Mouse (Mus musculus) forebrain, embryonic 13.5 days (tissue): ENCODE data around the gene Ammecr1. TPM values are rescaled to one million over a fixed set of nuclear protein-coding genes. Genes with fewer than 3 reads are reported as not detected.

Experiments
- ATAC-seq: fragments of 200-750 bp; cut with Nextera tagmentation; 2 replicates; pipeline ENCODE4 v1.8.0; 2017
- H3K27ac ChIP-seq: fragments of 300-500 bp; sonication (generic); 2 replicates; pipeline ENCODE4 v1.5.1; 2015; ENCODE audit warnings: inconsistent platforms, mild to moderate bottlenecking, moderate library complexity
- H3K27me3 ChIP-seq: fragments of 300-500 bp; sonication (generic); 2 replicates; pipeline ENCODE4 v1.6.1; 2015; ENCODE audit warnings: mild to moderate bottlenecking, inconsistent platforms
- H3K36me3 ChIP-seq: fragments of 300-500 bp; sonication (generic); 2 replicates; pipeline ENCODE4 v1.6.1; 2015; ENCODE audit warnings: mild to moderate bottlenecking, inconsistent platforms; ENCODE audit not compliant: poor library complexity, severe bottlenecking
- H3K4me1 ChIP-seq: fragments of 300-500 bp; sonication (generic); 2 replicates; pipeline ENCODE4 v1.6.1; 2015; ENCODE audit warnings: inconsistent platforms
- H3K4me2 ChIP-seq: fragments of 300-500 bp; sonication (generic); 2 replicates; pipeline ENCODE4 v1.6.1; 2015; ENCODE audit warnings: inconsistent platforms, mild to moderate bottlenecking, moderate library complexity
- H3K4me3 ChIP-seq: fragments of 300-500 bp; sonication (generic); 2 replicates; pipeline ENCODE4 v1.5.1; 2015; ENCODE audit warnings: mild to moderate bottlenecking, inconsistent platforms
- H3K9ac ChIP-seq: fragments of 300-500 bp; sonication (generic); 2 replicates; pipeline ENCODE4 v1.6.1; 2015; ENCODE audit warnings: mild to moderate bottlenecking, inconsistent platforms
- H3K9me3 ChIP-seq: fragments of 300-500 bp; sonication (generic); replicated peaks from 2 replicates; pipeline ENCODE4 v1.6.1; 2016; ENCODE audit warnings: inconsistent platforms
- WGBS: fragments of 180-500 bp; shearing (Covaris S2); methylation state at CpG from one replicate; pipeline ENCODE4 v1.1.7; 2015; 5-methylcytosine and 5-hydroxymethylcytosine counted together
- polyA plus RNA-seq: library from polyadenylated mRNA; unstranded; fragments of >200 nt; fragmentation: Nextera tagmentation; extraction: Ambion mirVana; gene quantifications from 2 replicates; pipeline ENCODE4 v1.2.1, GENCODE M21; 2015

The Ammecr1 gene
- polyA plus RNA-seq, 1 experiment from 2014 or later = 8.1 TPM

GRCm38 (mm10) chrX:142838841-142839240 is 127.7 kb downstream of the Ammecr1 start:
- WGBS = 81% methylated on average over 2 of the region's 2 CpGs
- H3K4me1 ChIP-seq = no peaks in the 10 kb centered on the region
- no peaks in the 10 kb centered on the region for H3K36me3 ChIP-seq
- ATAC-seq = no peak
- H3K27ac ChIP-seq = no peak overlapping the region
- no peak overlapping the region for H3K4me2 ChIP-seq
- no peaks in the 10 kb centered on the region for H3K27me3 ChIP-seq
- no peak overlapping the region for H3K4me3 ChIP-seq
- H3K9me3 ChIP-seq = no peaks in the 10 kb centered on the region
- no peak overlapping the region for H3K9ac ChIP-seq

DNA sequence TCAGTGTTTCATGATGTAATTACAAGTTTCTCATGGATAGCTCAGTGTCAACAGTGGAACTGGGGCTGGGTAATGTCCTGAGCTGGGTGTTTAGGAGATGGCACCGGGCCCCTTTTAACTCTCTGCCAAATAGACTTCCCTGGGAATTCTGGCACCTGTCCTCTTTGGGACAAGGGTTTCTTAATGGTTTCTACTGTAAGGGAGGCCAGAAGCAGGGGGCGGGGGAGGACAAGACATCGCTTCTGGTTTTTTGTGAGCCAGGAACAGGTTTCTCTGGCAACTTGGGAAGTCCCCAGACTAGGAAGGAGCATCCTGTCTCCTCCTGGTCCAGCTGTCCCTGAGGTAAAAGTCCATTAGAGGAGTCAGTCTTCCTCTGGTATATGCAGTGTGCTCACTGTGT is 129.2 kb downstream of the Ammecr1 start:
- Histone ChIP-seq H3K4me2 (no peak overlapping the region), H3K4me1 (no peaks in the 10 kb centered on the region), H3K27ac (no peak overlapping the region), H3K27me3 (no peaks in the 10 kb centered on the region), H3K9me3 (no peaks in the 10 kb centered on the region), H3K4me3 (no peak overlapping the region), H3K36me3 (no peaks in the 10 kb centered on the region), H3K9ac (no peak overlapping the region)
- no peak for ATAC-seq
- 91% methylated on average over 3 of the region's 3 CpGs for WGBS

GRCm38 (mm10) chrX:142836399-142836798 is 130.1 kb downstream of the Ammecr1 start:
- H3K4me3 ChIP-seq = no peak overlapping the region
- no peaks in the 10 kb centered on the region for H3K4me1 ChIP-seq
- no peaks in the 10 kb centered on the region for H3K9me3 ChIP-seq
- H3K4me2 ChIP-seq = no peak overlapping the region
- H3K27me3 ChIP-seq = no peaks in the 10 kb centered on the region
- H3K27ac ChIP-seq = no peak overlapping the region
- no peak overlapping the region for H3K9ac ChIP-seq
- WGBS = 89% methylated on average over 7 of the region's 7 CpGs
- no peak for ATAC-seq
- no peaks in the 10 kb centered on the region for H3K36me3 ChIP-seq

DNA sequence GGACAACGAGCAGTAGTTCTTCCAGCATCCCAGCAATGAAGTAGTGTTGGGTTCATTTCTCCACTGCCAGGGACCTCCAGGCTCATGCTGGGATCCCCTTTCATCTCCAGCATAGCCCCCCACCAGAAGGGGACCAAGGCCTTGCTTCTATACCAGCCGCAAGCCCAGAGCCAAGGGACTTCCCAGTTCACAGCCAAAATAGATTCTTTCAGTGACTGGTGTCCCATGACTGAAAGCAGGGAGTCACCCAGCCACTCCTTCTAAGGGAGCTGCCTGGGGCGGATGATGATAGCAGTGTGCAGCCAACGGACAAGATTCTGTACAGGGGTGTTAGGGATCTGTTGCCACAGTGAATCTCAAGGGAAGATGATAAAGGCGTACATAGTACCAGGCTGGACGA is 131.7 kb downstream of the Ammecr1 start:
- no peak overlapping the region for H3K27ac ChIP-seq
- no peaks in the 10 kb centered on the region for H3K36me3 ChIP-seq
- no peak overlapping the region for H3K4me3 ChIP-seq
- H3K4me2 ChIP-seq = no peak overlapping the region
- no peaks in the 10 kb centered on the region for H3K27me3 ChIP-seq
- 93% methylated on average over 6 of the region's 6 CpGs for WGBS
- H3K9me3 ChIP-seq = no peaks in the 10 kb centered on the region
- no peaks in the 10 kb centered on the region for H3K4me1 ChIP-seq
- no peak overlapping the region for H3K9ac ChIP-seq
- no peak for ATAC-seq

DNA sequence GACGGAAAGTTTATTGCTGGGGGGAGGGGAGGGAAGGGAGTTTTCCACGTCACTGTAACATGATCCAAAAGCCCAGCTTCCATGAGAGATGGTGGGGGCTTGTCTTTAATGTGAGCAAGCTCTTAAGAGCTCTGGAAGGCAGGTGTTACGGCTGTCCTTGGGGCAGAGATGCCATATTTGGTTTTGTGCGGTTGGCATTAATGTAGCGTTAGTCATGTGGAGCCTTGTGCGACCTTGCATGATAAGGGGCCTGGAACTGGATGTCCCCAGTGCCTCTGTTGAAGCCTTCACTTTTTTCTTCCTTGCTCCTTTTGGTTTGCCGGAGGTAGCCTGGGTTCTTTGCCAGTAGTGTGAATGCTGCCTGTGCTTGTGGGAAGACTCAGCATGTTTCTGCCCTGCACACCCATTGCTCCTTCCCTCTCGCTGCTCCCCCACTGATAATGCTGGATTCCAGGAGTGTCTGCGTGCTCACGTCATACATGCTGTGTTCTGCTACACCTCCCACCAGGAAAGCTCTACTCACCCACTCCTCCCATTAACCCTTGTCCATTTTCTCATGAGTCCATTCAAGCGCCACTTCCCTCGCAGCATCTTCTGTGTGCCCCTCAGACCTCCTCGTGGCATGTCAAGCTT is 133.2 kb downstream of the Ammecr1 start:
- Histone ChIP-seq H3K9ac (no peak overlapping the region), H3K4me1 (no peaks in the 10 kb centered on the region), H3K27ac (no peak overlapping the region), H3K27me3 (no peaks in the 10 kb centered on the region), H3K4me2 (no peak overlapping the region), H3K9me3 (no peaks in the 10 kb centered on the region), H3K36me3 (no peaks in the 10 kb centered on the region), H3K4me3 (no peak overlapping the region)
- 77% methylated on average over 13 of the region's 13 CpGs for WGBS
- no peak for ATAC-seq

DNA sequence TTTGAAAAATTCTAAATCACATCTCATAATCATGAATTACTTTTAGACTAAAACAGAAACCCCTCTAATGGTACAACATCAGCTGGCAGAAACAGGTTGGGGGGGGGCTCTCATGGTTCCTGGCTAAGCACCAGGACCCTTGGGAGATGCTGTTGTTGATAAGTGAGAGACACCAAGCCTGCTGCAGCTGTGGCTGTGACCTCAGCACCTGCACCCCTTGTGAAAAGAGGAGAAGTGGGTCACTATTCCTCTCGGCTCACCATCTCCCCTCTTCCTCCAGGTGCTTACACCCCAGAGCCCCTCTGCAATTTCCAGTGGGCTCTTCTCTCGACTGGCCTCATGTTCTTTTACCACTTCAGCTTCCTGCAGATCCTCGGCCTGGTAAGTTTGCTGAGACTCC is 134.3 kb downstream of the Ammecr1 start:
- H3K4me3 ChIP-seq = no peak overlapping the region
- 78% methylated on average over 3 of the region's 3 CpGs for whole genome bisulfite sequencing

GRCm38 (mm10) chrX:142830572-142830971 is 136.0 kb downstream of the Ammecr1 start:
- ATAC-seq = no peak
- Histone ChIP-seq H3K4me2 (no peak overlapping the region), H3K4me1 (no peaks in the 10 kb centered on the region), H3K27me3 (no peaks in the 10 kb centered on the region), H3K36me3 (no peaks in the 10 kb centered on the region), H3K9ac (no peak overlapping the region), H3K9me3 (no peaks in the 10 kb centered on the region), H3K4me3 (no peak overlapping the region), H3K27ac (no peak overlapping the region)
- 90% methylated on average over 6 of the region's 6 CpGs for WGBS

More for the DNA sequence above, 134.3 kb downstream of the Ammecr1 start:
- no peak for ATAC-seq
- H3K9ac ChIP-seq = no peak overlapping the region
- H3K4me2 ChIP-seq = no peak overlapping the region
- no peaks in the 10 kb centered on the region for H3K4me1 ChIP-seq
- no peak overlapping the region for H3K27ac ChIP-seq
- no peaks in the 10 kb centered on the region for H3K36me3 ChIP-seq
- H3K27me3 ChIP-seq = no peaks in the 10 kb centered on the region
- H3K9me3 ChIP-seq = no peaks in the 10 kb centered on the region

DNA sequence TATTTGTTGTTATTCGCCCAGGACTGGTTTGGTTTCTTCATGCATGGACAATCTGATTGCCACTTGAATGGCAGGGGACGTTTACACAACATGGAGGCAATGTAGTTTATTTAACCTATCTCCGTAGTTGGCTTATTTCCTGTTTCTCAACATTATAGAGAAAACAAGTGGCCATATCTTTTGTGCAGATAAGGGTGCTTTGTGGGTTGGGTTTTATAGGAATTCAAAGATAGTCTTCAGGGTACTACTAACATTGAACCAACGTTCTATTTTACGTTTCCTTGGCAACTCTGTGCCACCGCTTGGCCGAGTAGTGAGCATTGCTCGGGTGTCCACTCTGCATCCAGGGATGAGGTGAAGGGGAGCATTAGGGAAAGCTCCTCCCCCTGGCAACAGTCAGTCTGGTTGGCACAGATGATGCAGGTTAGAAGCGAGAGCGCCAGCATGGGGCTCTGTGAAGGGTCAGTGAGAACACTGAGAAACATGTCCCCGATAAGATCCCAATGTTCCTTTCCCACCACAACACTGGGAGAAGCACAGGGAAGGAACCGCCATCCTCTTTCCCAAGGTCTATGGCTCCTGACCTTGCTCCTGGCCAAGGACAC is 136.6 kb downstream of the Ammecr1 start:
- no peak for ATAC-seq
- Histone ChIP-seq H3K4me1 (no peaks in the 10 kb centered on the region), H3K36me3 (no peaks in the 10 kb centered on the region), H3K27ac (no peak overlapping the region), H3K9me3 (no peaks in the 10 kb centered on the region), H3K4me2 (no peak overlapping the region), H3K9ac (no peak overlapping the region), H3K27me3 (no peaks in the 10 kb centered on the region), H3K4me3 (no peak overlapping the region)
- 87% methylated on average over 11 of the region's 12 CpGs for WGBS

DNA sequence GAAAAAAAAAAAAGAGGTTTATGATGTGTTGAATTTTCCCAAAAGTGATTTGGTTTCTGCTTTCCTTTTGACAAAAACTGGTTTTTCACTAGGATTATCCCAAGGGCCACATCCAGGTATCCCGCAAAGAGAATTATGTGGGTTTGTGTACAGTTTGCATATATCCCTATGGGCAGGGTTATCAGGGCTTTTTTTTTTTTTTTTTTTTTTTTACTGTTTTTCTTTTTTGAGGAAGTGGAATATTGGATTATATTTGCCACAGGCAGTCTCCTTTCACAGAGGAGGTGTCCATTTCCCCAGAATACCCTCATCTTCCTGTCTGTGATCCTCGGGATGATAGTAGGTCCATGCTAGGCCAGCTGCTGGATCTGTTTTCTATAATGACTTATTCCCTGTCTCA is 137.3 kb downstream of the Ammecr1 start:
- Histone ChIP-seq H3K9me3 (no peaks in the 10 kb centered on the region), H3K4me1 (no peaks in the 10 kb centered on the region), H3K36me3 (no peaks in the 10 kb centered on the region), H3K27ac (no peak overlapping the region), H3K27me3 (no peaks in the 10 kb centered on the region), H3K9ac (no peak overlapping the region), H3K4me3 (no peak overlapping the region), H3K4me2 (no peak overlapping the region)
- WGBS = 88% methylated on average over 2 of the region's 2 CpGs
- ATAC-seq = no peak

DNA sequence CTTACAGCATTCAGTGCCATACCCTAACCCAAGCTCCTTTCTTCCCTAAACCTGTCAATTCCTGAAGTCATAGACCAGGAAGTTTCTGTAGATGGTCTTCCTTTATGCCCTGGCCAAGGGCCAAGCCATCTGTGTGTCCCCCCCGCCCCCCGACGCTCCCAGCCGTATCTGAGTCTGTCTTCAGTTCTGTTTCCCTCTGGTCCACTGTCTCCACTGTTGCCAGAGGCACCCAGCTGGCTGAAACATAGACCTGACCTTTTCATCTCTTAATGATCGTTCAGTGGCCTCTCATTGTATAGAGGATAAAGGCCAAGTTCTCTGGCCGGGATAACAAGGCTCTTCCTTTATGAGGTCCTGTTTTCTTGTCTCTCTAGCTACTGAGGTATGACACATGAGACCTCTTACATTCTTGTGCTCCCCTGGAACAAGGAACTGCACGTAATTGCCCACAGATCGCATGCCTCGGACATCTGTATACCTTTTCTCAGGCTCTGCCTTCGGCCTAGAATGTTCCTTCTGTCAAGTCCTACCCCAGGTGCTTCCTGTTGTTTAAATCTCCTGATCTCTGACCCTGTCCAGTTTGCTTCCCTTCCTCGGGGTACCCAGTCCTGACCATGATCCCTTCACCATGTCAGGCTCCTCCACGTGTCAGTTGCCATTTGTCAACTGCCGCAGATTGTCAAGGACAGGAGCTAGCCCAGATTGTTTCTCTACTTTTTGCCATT is 138.2 kb downstream of the Ammecr1 start:
- WGBS = 74% methylated on average over 13 of the region's 13 CpGs
- Histone ChIP-seq H3K36me3 (no peaks in the 10 kb centered on the region), H3K27me3 (no peaks in the 10 kb centered on the region), H3K4me3 (no peak overlapping the region), H3K27ac (no peak overlapping the region), H3K4me1 (no peaks in the 10 kb centered on the region), H3K4me2 (no peak overlapping the region), H3K9me3 (no peaks in the 10 kb centered on the region), H3K9ac (no peak overlapping the region)
- ATAC-seq = no peak

DNA sequence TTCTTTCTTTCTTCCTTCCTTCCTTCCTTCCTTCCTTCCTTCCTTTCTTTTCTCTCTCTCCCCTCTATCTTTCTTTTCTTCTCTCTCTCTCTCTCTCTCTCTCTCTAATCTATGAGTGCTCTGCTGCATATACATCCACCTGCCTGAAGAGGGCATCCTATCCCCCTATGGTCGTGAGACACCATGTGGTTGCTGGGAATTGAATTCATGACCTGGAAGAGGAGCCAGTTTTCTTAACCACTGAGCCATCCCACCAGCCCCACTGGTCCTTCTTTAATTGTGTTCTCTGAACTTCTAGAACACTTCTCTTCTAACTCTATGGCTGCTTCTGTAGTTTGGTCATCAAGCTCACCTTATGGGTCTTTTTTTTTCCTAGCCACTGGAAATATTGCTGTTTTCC is 138.9 kb downstream of the Ammecr1 start:
- Histone ChIP-seq H3K27me3 (no peaks in the 10 kb centered on the region), H3K36me3 (no peaks in the 10 kb centered on the region), H3K4me3 (no peak overlapping the region), H3K4me1 (no peaks in the 10 kb centered on the region), H3K27ac (no peak overlapping the region), H3K4me2 (no peak overlapping the region), H3K9me3 (no peaks in the 10 kb centered on the region), H3K9ac (no peak overlapping the region)
- no peak for ATAC-seq
- 28% methylated on average over 1 of the region's 1 CpGs for WGBS

GRCm38 (mm10) chrX:142825309-142825708 is 141.2 kb downstream of the Ammecr1 start:
- no peaks in the 10 kb centered on the region for H3K4me1 ChIP-seq
- H3K4me2 ChIP-seq = no peak overlapping the region
- no peak overlapping the region for H3K9ac ChIP-seq
- no peaks in the 10 kb centered on the region for H3K36me3 ChIP-seq
- H3K27me3 ChIP-seq = no peaks in the 10 kb centered on the region
- ATAC-seq = no peak
- H3K27ac ChIP-seq = no peak overlapping the region
- H3K4me3 ChIP-seq = no peak overlapping the region
- no peaks in the 10 kb centered on the region for H3K9me3 ChIP-seq
- 75% methylated on average over 1 of the region's 1 CpGs for WGBS
